Mouse (Mus musculus): ENCODE measurements around the gene Sema4c.

DNA sequence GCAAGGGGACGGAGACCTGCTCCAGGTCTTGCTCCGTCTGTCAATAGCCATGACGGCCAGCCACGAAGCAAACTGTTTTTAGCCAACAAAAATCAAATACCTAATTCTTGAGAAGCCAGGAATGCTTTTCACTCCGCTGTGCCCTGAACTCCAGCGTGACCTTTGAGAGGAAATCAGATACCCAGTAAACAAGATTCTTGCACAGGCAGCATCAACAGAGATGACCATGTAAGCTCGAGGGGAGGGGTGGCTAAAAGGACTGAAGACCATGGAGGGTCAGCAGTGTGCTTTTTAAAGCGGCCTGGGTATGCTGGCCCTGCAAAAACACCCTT, 21.8 kb downstream of the Sema4c start:
- TF ChIP-seq CTCF (IDR thresholded peaks at IDR 0.05; ENCODE audit: control insufficient read depth, insufficient read depth, insufficient replicate concordance, low read depth, low read length), result no peak
- TF ChIP-seq POLR2A (IDR thresholded peaks at IDR 0.05; ENCODE audit: control insufficient read depth, low read depth, low read length), result no peak

Measured in testis, adult 2 months (tissue).